Mouse (Mus musculus) embryonic facial prominence, embryonic 12.5 days (tissue): ENCODE results near the gene Gm6034. TPM values are rescaled to one million over a fixed set of nuclear protein-coding genes. Genes with fewer than 3 reads are reported as not detected.
"Not testable (repeated sequence)": the region's sequence is repeated elsewhere in the genome, so short reads cannot be mapped to it uniquely, and the experiment has no call there.

ENCODE experiments used
- ATAC-seq: fragments of 200-750 bp; cut with Nextera tagmentation; 2 replicates; pipeline ENCODE4 v1.8.0; 2017; ENCODE audit not compliant: insufficient number of reproducible peaks, insufficient read depth, low FRiP score, low TSS enrichment
- H3K27ac ChIP-seq: fragments of 300-500 bp; sonication (generic); 2 replicates; pipeline ENCODE4 v1.5.1; 2016; ENCODE audit warnings: mild to moderate bottlenecking
- H3K27me3 ChIP-seq: fragments of 300-500 bp; sonication (generic); 2 replicates; pipeline ENCODE4 v1.6.1; 2016; ENCODE audit warnings: mild to moderate bottlenecking, moderate library complexity
- H3K36me3 ChIP-seq: fragments of 300-500 bp; sonication (generic); 2 replicates; pipeline ENCODE4 v1.6.1; 2016; ENCODE audit warnings: mild to moderate bottlenecking
- H3K4me1 ChIP-seq: fragments of 300-500 bp; sonication (generic); 2 replicates; pipeline ENCODE4 v1.6.1; 2016
- H3K4me2 ChIP-seq: fragments of 300-500 bp; sonication (generic); replicated peaks from 2 replicates; pipeline ENCODE4 v1.6.1; 2016; ENCODE audit warnings: mild to moderate bottlenecking, moderate library complexity
- H3K4me3 ChIP-seq: fragments of 300-500 bp; sonication (generic); 2 replicates; pipeline ENCODE4 v1.5.1; 2016; ENCODE audit warnings: mild to moderate bottlenecking
- H3K9ac ChIP-seq: fragments of 300-500 bp; sonication (generic); 2 replicates; pipeline ENCODE4 v1.6.1; 2016; ENCODE audit warnings: mild to moderate bottlenecking, moderate library complexity
- H3K9me3 ChIP-seq: fragments of 300-500 bp; sonication (generic); 2 replicates; pipeline ENCODE4 v1.6.1; 2016; ENCODE audit warnings: mild to moderate bottlenecking, moderate library complexity
- WGBS: fragments of 180-500 bp; shearing (Covaris S2); methylation state at CpG from one replicate; pipeline ENCODE4 v1.1.7; 2016; 5-methylcytosine and 5-hydroxymethylcytosine counted together
- polyA plus RNA-seq: library from polyadenylated mRNA; unstranded; fragments of >200 nt; fragmentation: Nextera tagmentation; extraction: Ambion mirVana; gene quantifications from 2 replicates; pipeline ENCODE4 v1.2.1, GENCODE M21; 2016

Gene Gm6034
- polyA plus RNA-seq, 1 experiment from 2014 or later: not detected

- H3K4me3 ChIP-seq, H3K4me1 ChIP-seq, H3K27me3 ChIP-seq, H3K4me2 ChIP-seq, H3K27ac ChIP-seq, H3K9ac ChIP-seq, H3K9me3 ChIP-seq, H3K36me3 ChIP-seq, ATAC-seq: not testable (repeated sequence)
- 41% methylated on average over 3 of the region's 3 CpGs for WGBS
Measured at GRCm38 (mm10) chr17:36035010-36035638, 7.6 kb upstream of the Gm6034 start.

GRCm38 (mm10) chr17:36036126-36036525 lies 6.6 kb upstream of the Gm6034 start:
- H3K36me3 ChIP-seq, ATAC-seq, H3K4me1 ChIP-seq, H3K27ac ChIP-seq, H3K9me3 ChIP-seq, H3K4me3 ChIP-seq, H3K4me2 ChIP-seq, H3K27me3 ChIP-seq, H3K9ac ChIP-seq: not testable (repeated sequence)
- 86% methylated on average over 13 of the region's 13 CpGs for WGBS

GRCm38 (mm10) chr17:36040604-36041003 lies 2.2 kb upstream of the Gm6034 start:
- not testable (repeated sequence) for H3K36me3 ChIP-seq, H3K4me3 ChIP-seq, H3K9me3 ChIP-seq, H3K4me1 ChIP-seq, H3K27ac ChIP-seq, H3K4me2 ChIP-seq, H3K9ac ChIP-seq, H3K27me3 ChIP-seq, ATAC-seq
- 89% methylated on average over 2 of the region's 2 CpGs for WGBS

- Histone ChIP-seq H3K4me3 (peak overlapping the region; percentile 39), H3K4me2 (peak overlapping the region; percentile 73), H3K9ac (peak overlapping the region; percentile 60)
- not testable (repeated sequence) for H3K36me3 ChIP-seq, H3K27ac ChIP-seq, H3K4me1 ChIP-seq, H3K9me3 ChIP-seq, H3K27me3 ChIP-seq
- peak; percentile 81 for ATAC-seq
- 1% methylated on average over 19 of the region's 19 CpGs for WGBS
Measured at GRCm38 (mm10) chr17:36042055-36042454, 706 bp upstream of the Gm6034 start.

- WGBS: 80% methylated on average over 3 of the region's 3 CpGs
- no peak for ATAC-seq
- Histone ChIP-seq H3K4me1 (peaks cover 3% of the 10 kb centered on the region; the same call in 1 of the 2 replicates), H3K27me3 (0 out of 2 replicates have a peak, but pooled peaks cover 3% of the 10 kb centered on the region), H3K4me3 (peak overlapping the region; percentile 39), H3K9me3 (no peaks in the 10 kb centered on the region), H3K9ac (0 out of 2 replicates have a peak overlapping the region, but pooled peaks have one; percentile 28), H3K4me2 (peak overlapping the region; percentile 73), H3K27ac (no peak overlapping the region), H3K36me3 (no peaks in the 10 kb centered on the region)
Measured at GRCm38 (mm10) chr17:36043286-36043685, 525 bp downstream of the Gm6034 start.

GRCm38 (mm10) chr17:36057927-36058326 lies 15.2 kb downstream of the Gm6034 start:
- not testable (repeated sequence) for H3K4me2 ChIP-seq, H3K4me1 ChIP-seq, H3K36me3 ChIP-seq, H3K4me3 ChIP-seq, H3K9me3 ChIP-seq, H3K9ac ChIP-seq, ATAC-seq, H3K27me3 ChIP-seq, H3K27ac ChIP-seq
- 87% methylated on average over 25 of the region's 25 CpGs for WGBS

GRCm38 (mm10) chr17:36058362-36058761 lies 15.6 kb downstream of the Gm6034 start, which contains the start of gene Gm11127:
Gm11127 (minus strand) TSS chr17:36058371.
- 63% methylated on average over 1 of the region's 1 CpGs for WGBS
- H3K9ac ChIP-seq, H3K36me3 ChIP-seq, H3K4me3 ChIP-seq, H3K27me3 ChIP-seq, H3K4me1 ChIP-seq, ATAC-seq, H3K4me2 ChIP-seq, H3K27ac ChIP-seq, H3K9me3 ChIP-seq: not testable (repeated sequence)

- no peak overlapping the region for H3K4me3 ChIP-seq
Measured at GRCm38 (mm10) chr17:36060829-36061228, 18.1 kb downstream of the Gm6034 start.

GRCm38 (mm10) chr17:36081901-36082300 lies 39.1 kb downstream of the Gm6034 start:
- not testable (repeated sequence) for ATAC-seq, H3K36me3 ChIP-seq, H3K9ac ChIP-seq, H3K4me1 ChIP-seq, H3K4me3 ChIP-seq, H3K27ac ChIP-seq, H3K4me2 ChIP-seq, H3K9me3 ChIP-seq
- H3K27me3 ChIP-seq: peaks cover 31% of the 10 kb centered on the region

More at GRCm38 (mm10) chr17:36060829-36061228, 18.1 kb downstream of the Gm6034 start:
- H3K36me3 ChIP-seq: no peaks in the 10 kb centered on the region
- no peaks in the 10 kb centered on the region for H3K4me1 ChIP-seq
- H3K9me3 ChIP-seq: no peaks in the 10 kb centered on the region
- WGBS: 27% methylated on average over 2 of the region's 2 CpGs
- no peak for ATAC-seq
- H3K27me3 ChIP-seq: no peaks in the 10 kb centered on the region
- no peak overlapping the region for H3K27ac ChIP-seq
- H3K9ac ChIP-seq: no peak overlapping the region
- H3K4me2 ChIP-seq: no peak overlapping the region

- H3K9ac ChIP-seq, H3K4me1 ChIP-seq, ATAC-seq, H3K9me3 ChIP-seq, H3K27ac ChIP-seq, H3K36me3 ChIP-seq: not testable (repeated sequence)
- Histone ChIP-seq H3K27me3 (peaks cover 31% of the 10 kb centered on the region), H3K4me2 (peak overlapping the region; percentile 95), H3K4me3 (peak overlapping the region; percentile 45)
- WGBS: 22% methylated on average over 6 of the region's 6 CpGs
Measured at GRCm38 (mm10) chr17:36082519-36083232, 39.9 kb downstream of the Gm6034 start.

- H3K4me1 ChIP-seq: peaks cover 6% of the 10 kb centered on the region; the same call in 1 of the 2 replicates
- peak; percentile 52; the same call in 1 of the 2 replicates for ATAC-seq
- H3K27ac ChIP-seq: no peak overlapping the region
- peaks cover 31% of the 10 kb centered on the region for H3K27me3 ChIP-seq
- peak overlapping the region; percentile 95 for H3K4me2 ChIP-seq
- peak overlapping the region; percentile 45 for H3K4me3 ChIP-seq
- H3K9ac ChIP-seq: peak overlapping the region; percentile 17
- no peaks in the 10 kb centered on the region for H3K9me3 ChIP-seq
- no peaks in the 10 kb centered on the region for H3K36me3 ChIP-seq
- under 1% methylated on average over 45 of the region's 46 CpGs for WGBS
Measured at GRCm38 (mm10) chr17:36083266-36083869, 40.6 kb downstream of the Gm6034 start.
